Mouse (Mus musculus) layer of hippocampus, postnatal 14 days (tissue): Measurements from ENCODE around the gene Shcbp1l. TPM values are rescaled to one million over a fixed set of nuclear protein-coding genes. Genes with fewer than 3 reads are reported as not detected.
"Not testable (repeated sequence)": the region's sequence is repeated elsewhere in the genome, so short reads cannot be mapped to it uniquely, and the experiment has no call there.

Experiments used
- DNase-seq, 2 experiments: peaks; one replicate each; pipeline ENCODE4 v3.0.0; 2021 to 2022; ENCODE audit warnings: low spot score in 2 of 2, mixed read lengths in 1 of 2
- total RNA-seq, 2 experiments: library from RNA; stranded (reverse); gene quantifications; 2 replicates each; pipeline ENCODE4 v1.2.3; 2021

Shcbp1l gene
- total RNA-seq, 2 experiments from 2014 or later, result 2.6 to 3.6 TPM

GRCm38 (mm10) chr1:153416271-153416832, 8.6 kb upstream of the Shcbp1l start:
- DNase-seq, result not testable (repeated sequence)

- peak; percentile 26 to 54 for DNase-seq
Measured at GRCm38 (mm10) chr1:153417805-153418204, 7.2 kb upstream of the Shcbp1l start.

- peak in 1 of 2 experiments; percentile 9 for DNase-seq
Measured at GRCm38 (mm10) chr1:153424271-153424670, 691 bp upstream of the Shcbp1l start.

GRCm38 (mm10) chr1:153431158-153431557, 6.2 kb downstream of the Shcbp1l start:
- DNase-seq, result no peak

DNA sequence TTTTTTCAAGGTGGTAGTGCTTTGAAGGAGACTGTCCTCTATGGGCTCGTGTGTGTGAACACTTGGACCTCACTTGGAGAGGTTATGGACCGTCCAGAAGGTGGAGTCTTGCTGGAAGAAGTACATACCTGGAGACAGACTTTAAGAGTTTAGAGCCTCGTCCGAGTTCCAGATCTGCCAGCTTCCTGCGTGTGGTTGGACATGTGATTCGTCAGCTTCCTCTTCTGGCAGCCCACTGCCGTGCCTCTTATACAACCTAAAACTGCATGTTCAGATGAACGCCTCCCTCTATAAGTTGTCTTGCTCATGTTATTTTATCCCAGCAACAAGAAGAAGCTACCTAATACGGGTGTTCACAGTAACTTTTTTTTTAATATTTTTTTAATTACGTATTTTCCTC, 6.7 kb downstream of the Shcbp1l start:
- no peak for DNase-seq

- no peak for DNase-seq
Measured at GRCm38 (mm10) chr1:153432329-153432728, 7.4 kb downstream of the Shcbp1l start.

GRCm38 (mm10) chr1:153433851-153434589, 9.1 kb downstream of the Shcbp1l start:
- DNase-seq, result no peak

- no peak for DNase-seq
Measured at GRCm38 (mm10) chr1:153437536-153437935, 12.6 kb downstream of the Shcbp1l start.

- no peak for DNase-seq
Measured at GRCm38 (mm10) chr1:153440752-153441151, 15.8 kb downstream of the Shcbp1l start.

- no peak for DNase-seq
Measured at GRCm38 (mm10) chr1:153441656-153442055, 16.7 kb downstream of the Shcbp1l start.

DNA sequence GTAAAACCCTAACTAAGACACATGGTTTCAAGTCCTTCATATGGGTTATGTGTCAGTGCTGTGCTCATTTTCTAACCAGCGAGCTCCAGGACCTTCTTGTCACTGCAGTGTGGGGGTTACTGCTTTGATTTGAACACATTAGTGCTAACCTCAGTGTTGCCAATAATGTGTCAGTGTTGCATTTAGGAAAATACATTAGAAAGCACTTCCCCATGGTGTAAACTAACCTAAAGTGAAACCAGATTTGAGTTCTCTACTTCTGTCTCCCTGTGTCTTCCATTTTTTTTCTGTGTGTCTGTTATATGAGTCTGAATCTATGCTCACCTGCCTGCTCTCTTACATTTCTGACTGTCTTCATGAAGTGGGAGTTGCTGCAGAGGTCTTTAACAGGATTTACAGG, 18.1 kb downstream of the Shcbp1l start:
- no peak for DNase-seq

GRCm38 (mm10) chr1:153443632-153444031, 18.7 kb downstream of the Shcbp1l start:
- DNase-seq, result no peak

DNA sequence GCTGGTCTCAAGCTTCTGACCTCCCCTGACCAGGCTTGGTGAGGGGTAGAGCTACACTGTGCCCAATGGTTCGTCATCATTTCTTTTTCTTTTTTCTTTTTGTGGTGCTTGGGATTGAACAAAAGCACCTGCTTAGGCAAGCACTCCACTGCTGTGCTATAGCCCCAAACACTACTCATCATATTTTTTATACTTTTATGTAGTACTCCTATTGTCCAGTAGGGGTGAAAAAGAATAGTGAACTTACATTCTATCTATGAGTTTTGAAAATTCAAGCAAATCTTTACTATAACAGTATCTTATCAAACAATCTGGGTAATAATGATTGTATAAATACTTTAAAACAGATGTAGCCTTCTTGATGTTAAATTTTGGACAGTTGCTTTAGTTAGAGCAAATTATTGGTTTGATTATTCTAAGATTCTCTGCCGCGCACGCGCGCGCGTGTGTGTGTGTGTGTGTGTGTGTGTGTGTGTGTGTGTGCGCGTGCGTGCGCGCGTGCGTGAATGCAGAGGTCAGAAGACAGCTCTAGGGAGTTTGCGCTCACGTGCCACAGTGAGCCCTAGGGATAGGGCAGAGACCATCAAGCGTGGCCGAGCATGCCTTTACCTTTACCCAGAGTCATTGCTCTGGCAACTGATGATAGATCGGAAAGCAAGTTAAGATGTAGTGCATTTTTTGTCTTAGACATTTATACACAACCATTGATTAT, 21.3 kb downstream of the Shcbp1l start:
- no peak for DNase-seq

GRCm38 (mm10) chr1:153451237-153452154, 26.5 kb downstream of the Shcbp1l start:
- peak; percentile 49 to 57 for DNase-seq

DNA sequence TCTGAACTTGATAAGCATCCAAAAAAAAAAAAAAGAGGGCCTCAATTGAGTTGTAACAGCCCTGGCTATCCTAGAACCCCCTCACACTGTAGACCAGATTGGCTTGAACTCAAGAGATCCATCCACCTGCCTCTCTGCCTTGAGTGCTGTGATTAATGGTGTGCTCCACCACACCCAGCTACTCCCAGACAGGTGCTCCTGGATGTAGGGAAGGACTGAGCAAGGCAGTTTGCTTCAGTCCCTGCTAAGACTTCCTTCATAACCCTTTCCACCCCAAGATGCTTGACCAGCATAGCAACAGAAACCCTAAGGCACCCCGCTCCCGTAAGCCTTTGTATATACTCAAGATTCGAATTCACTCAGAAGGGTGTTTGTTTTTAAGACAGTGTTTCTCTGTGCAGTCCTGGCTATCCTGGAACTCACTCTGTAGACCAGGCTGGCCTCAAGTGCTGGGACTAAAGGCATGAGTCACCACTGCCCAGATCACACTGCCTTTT, 28.2 kb downstream of the Shcbp1l start:
- no peak for DNase-seq

DNA sequence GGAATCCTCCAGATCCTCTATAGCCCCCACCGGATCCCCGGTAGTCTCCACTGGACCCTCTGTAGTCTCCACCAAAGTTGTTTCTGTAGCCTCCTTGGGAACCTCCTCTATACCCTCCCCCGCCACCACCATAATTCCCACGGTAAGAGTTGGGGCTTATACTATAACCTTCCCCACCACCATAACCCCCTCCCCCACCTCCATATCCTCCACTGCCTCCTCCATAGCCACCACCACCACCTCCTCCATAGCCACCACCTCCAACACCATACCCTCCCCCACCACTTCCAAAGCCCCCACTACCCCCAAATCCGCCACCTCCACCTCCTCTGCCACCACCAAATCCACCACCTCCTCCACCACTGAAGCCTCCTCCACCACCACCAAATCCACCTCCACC, 31.2 kb downstream of the Shcbp1l start:
- DNase-seq, result no peak

GRCm38 (mm10) chr1:153461796-153462195, 36.8 kb downstream of the Shcbp1l start:
- no peak for DNase-seq

DNA sequence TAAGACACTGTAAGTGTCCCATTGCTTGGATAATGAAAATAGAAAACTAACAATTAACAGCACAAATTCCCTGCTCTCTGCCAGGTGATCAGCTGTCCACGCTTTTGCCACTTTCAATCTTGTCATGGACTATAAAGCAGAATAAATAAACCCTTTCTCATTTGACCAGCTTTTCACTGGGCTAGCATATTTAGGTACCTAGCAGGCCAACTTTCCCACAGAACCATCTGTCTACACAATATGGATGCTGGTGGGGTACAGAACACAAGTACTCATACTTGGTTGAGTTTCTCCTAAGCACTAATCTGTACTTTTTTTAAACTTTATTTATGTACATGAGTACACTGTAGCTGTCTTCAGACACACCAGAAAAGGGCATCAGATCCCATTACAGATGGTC, 54.3 kb downstream of the Shcbp1l start:
- no peak for DNase-seq

DNA sequence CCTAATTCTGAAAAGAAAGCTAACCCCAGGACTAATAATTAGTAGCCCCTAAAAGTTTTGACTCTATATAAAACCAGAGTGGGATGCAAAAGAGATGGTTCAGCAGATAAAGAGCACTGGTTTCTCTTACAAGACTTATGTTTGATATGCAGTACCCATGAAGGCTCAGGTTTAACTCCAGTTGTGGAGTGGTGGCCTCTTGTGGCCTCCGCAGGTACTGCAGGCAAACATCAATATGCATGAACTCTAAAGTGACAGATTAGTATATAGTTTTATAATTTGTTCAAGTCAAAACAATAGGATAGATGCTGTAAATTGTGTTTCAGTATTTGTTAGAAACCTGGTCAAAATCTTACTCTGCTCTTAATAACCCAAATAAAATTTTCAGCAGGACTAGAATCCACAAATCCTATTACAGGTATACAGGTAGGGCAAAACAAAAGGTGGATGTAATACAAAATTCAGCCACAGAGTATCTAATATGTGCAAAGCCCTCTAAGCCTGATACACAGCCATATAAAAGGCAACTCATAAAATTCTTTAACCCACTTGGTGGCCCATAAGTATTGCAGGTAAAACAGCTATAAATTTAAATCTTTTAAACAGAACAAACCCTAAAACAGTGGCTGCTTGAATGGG, 55.5 kb downstream of the Shcbp1l start:
- peak; percentile 60 to 73 for DNase-seq

DNA sequence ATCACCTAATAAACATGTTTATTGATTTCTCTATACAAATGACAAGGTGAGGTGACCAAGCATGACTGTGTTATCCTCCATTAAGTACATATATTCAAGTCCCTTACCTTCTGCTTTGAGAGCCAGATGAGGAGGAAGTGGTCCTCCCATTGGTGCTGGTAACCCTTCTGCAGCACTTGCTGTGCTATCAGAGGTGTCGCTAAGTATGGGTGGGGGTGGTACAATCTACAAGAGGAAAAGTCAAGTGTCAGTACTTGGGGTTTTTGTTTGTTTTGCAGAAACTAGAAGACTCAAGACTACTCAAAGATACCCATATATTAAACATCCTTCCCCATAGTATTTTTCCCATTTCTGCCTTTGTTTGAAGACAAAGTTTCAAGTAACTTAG, 56.1 kb downstream of the Shcbp1l start:
- no peak for DNase-seq
